Mouse (Mus musculus) olfactory bulb, adult 2 months (tissue): Measurements from ENCODE around the gene Prickle3. TPM values are rescaled to one million over a fixed set of nuclear protein-coding genes. Genes with fewer than 3 reads are reported as not detected.

Experiments used
- H3K27ac ChIP-seq: fragments of 200-500 bp; 2 replicates; pipeline ENCODE4 v1.5.1; 2012; ENCODE audit warnings: low read depth, low read length; ENCODE audit not compliant: insufficient read depth
- H3K4me1 ChIP-seq: fragments of 200-500 bp; 2 replicates; pipeline ENCODE4 v1.6.1; 2012; ENCODE audit warnings: low read length; ENCODE audit not compliant: control insufficient read depth, insufficient read depth
- H3K4me3 ChIP-seq: fragments of 200-500 bp; 2 replicates; pipeline ENCODE4 v1.5.1; 2012; ENCODE audit warnings: mild to moderate bottlenecking, low read depth, low read length, moderate library complexity; ENCODE audit not compliant: insufficient read depth
- CTCF ChIP-seq: fragments of 200-500 bp; IDR thresholded peaks from 2 replicates; pipeline ENCODE4 v1.5.1; 2012; ENCODE audit warnings: low read depth, mild to moderate bottlenecking, low read length, moderate library complexity; ENCODE audit not compliant: insufficient read depth
- POLR2A ChIP-seq: fragments of 200-500 bp; IDR thresholded peaks from 2 replicates; pipeline ENCODE4 v1.6.1; 2012; ENCODE audit warnings: mild to moderate bottlenecking, low read depth, low read length, moderate library complexity; ENCODE audit not compliant: insufficient read depth
- WGBS: fragments of 180-500 bp; shearing (Covaris S2); methylation state at CpG from one replicate; pipeline ENCODE4 v1.1.7; 2018; 5-methylcytosine and 5-hydroxymethylcytosine counted together
- polyA plus RNA-seq: library from polyadenylated mRNA; stranded (reverse); fragments of >200 nt; gene quantifications from 2 replicates; pipeline ENCODE4 v1.2.4, GENCODE M21; 2012; ENCODE audit warnings: low replicate concordance; ENCODE audit not compliant: missing spikeins, insufficient read depth, insufficient read length

Prickle3 gene
- polyA plus RNA-seq, 1 experiment = not detected

- peaks cover 23% of the 10 kb centered on the region for H3K4me1 ChIP-seq
- WGBS = 13% methylated on average over 5 of the region's 5 CpGs
- no peak overlapping the region for H3K4me3 ChIP-seq
- no peak overlapping the region for H3K27ac ChIP-seq
- TF ChIP-seq POLR2A (no peak), CTCF (no peak)
These were observed 11.7 kb upstream of the Prickle3 start for GRCm38 (mm10) chrX:7645349-7645748.

- WGBS = 19% methylated on average over 25 of the region's 25 CpGs
- peak overlapping the region; percentile 73 for H3K27ac ChIP-seq
- peak overlapping the region; percentile 45 for H3K4me3 ChIP-seq
- H3K4me1 ChIP-seq = peaks cover 15% of the 10 kb centered on the region
- TF ChIP-seq POLR2A (0 out of 2 replicates have a peak, but pooled peaks have one; percentile 23), CTCF (no peak)
These were observed 8.3 kb upstream of the Prickle3 start for GRCm38 (mm10) chrX:7648671-7649304.

DNA sequence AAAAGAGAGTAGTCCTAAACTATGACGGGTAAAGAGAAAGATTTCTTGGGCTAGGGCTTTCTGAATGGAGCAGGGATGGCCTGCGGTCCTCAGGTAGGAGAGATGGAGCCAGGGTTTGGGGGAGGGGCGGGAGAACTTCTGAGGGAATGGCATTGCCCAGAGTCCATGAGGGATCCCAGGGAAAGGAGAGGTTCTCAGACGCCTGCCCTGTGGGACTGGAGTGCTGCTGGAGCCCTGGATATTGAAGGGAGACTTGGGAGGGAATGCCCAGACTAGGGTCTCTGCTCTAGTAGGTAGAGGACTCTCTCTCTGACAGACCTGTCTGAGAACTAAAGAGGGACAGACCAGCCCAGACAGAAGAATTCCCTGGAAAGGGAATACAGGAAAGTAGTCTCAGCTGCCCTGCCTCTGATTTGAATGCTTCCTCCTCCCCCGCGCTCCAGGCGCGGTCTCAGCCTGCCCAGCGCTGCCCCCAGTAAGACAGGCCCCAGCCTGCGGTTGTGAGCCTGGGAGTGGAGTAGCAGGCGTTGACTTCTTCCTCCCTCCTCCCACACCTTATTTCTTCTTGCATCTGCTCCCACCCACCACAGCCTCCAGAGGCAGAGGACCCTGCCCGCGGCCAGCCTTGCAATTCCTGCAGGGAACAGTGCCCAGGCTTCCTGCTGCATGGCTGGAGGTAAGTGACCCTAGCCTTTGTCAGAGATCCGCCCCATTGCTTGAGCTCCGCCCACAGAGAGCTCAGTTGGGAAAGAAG, 1.1 kb downstream of the Prickle3 start:
- Histone ChIP-seq H3K4me1 (peaks cover 15% of the 10 kb centered on the region), H3K27ac (no peak overlapping the region), H3K4me3 (no peak overlapping the region)
- 39% methylated on average over 15 of the region's 15 CpGs for WGBS
- TF ChIP-seq POLR2A (no peak), CTCF (no peak)

DNA sequence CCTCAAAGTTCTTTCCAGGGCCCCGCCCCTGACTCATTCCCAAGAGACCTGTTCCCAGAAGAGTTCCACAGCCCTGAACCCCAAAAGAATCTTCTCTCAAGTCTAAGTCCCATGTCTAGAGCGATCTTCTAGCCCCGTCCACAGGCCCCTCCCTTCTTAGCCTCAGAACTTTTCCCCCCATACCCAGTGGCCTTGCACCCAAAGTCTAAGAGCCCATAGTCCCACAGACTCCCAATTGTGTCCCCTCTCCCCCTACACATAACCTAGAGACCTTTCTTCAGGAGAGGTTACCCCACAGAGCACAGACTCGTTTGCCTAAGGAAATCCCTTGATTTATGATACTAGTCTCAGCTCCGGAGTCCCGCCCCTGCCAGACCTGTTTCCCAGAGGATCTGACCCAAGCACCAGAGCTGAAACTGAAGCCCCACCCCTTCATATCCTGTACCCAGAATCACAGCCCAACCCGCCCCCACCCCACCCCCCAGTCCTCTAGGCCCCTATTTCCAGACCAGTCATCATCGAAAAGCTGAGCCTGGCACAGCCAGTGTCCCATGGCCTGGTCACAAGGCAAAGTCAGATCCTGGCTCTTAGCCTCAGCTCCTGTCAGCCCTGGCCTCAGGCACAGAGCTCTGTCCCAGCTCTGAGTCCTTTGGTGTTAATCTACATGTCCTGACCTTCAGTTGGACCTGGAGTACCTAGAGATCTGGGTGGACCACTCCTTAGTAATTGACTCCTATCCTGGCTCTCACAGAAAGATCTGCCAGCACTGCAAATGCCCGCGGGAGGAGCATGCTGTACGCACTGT, 1.9 kb downstream of the Prickle3 start:
- no peak overlapping the region for H3K4me3 ChIP-seq
- H3K4me1 ChIP-seq = peaks cover 15% of the 10 kb centered on the region
- no peak for TF ChIP-seq POLR2A
- no peak for TF ChIP-seq CTCF
- 73% methylated on average over 11 of the region's 11 CpGs for WGBS
- no peak overlapping the region for H3K27ac ChIP-seq

GRCm38 (mm10) chrX:7661086-7661485, 4.0 kb downstream of the Prickle3 start:
- 81% methylated on average over 4 of the region's 4 CpGs for WGBS
- Histone ChIP-seq H3K27ac (no peak overlapping the region), H3K4me3 (no peak overlapping the region), H3K4me1 (peaks cover 15% of the 10 kb centered on the region)
- no peak for TF ChIP-seq CTCF
- no peak for TF ChIP-seq POLR2A

DNA sequence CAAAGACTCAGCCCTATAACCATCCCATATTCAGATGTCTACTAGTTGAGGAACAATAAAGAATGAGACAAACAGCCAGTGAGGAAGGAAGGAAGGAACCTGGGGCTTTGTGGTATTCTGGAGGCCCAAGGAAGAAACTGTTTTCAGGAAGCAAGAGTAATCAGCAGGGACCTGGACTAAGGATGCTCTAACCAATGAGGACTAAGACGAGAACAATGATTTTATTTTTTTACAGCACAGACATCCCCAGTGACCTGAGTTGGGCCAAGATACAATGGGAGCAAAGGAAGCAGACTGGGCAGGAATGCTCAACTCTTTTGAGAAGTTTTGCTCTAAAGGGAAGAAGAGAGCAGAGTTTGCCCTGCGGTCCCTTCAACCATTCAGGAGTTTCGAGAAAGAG, 5.9 kb downstream of the Prickle3 start:
- no peak overlapping the region for H3K27ac ChIP-seq

GRCm38 (mm10) chrX:7664791-7665190, 7.7 kb downstream of the Prickle3 start:
- no peak overlapping the region for H3K4me3 ChIP-seq
- WGBS = 84% methylated on average over 11 of the region's 11 CpGs
- no peak for TF ChIP-seq CTCF
- TF ChIP-seq POLR2A = no peak

More for the DNA sequence above, 5.9 kb downstream of the Prickle3 start:
- 84% methylated on average over 3 of the region's 3 CpGs for WGBS
- Histone ChIP-seq H3K4me3 (no peak overlapping the region), H3K4me1 (peaks cover 9% of the 10 kb centered on the region)
- TF ChIP-seq CTCF = no peak
- TF ChIP-seq POLR2A = no peak

DNA sequence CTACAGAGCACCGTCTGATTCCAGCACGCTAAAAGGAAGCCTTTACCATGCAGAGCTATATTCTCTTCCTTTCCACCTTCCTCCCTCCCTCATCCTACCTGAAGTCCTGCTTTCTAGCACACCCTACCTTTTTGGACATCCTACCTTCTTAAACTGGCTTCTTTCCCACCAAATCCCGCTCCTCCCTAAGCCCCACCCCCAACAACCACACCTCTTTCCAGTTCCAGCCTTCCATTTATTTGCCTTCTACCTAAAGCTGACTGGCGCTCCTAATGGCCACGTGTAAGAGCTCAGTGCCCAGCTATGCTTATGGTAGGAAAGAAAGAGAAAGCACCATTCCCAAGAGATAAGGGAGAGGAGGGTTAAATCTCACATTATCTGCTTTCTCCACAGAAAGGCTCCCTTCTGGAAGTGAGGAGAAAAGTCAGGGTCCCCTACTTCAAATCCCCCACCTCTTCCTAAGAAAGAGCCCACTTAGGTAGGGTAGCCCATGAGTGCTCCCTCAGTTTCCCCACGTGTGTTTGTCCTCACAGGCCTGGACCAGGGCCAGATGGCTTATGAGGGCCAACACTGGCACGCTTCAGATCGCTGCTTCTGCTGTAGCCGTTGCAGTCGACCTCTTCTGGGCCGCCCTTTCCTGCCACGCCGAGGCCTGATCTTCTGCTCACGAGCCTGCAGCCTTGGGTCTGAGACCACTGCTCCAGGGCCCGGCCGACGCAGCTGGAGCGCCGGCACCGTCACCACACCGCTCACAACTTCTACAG, 8.9 kb downstream of the Prickle3 start:
- WGBS = 79% methylated on average over 21 of the region's 21 CpGs
- TF ChIP-seq CTCF = no peak
- TF ChIP-seq POLR2A = no peak
- no peak overlapping the region for H3K4me3 ChIP-seq
- no peak overlapping the region for H3K27ac ChIP-seq
- peaks cover 4% of the 10 kb centered on the region for H3K4me1 ChIP-seq

More at GRCm38 (mm10) chrX:7664791-7665190, 7.7 kb downstream of the Prickle3 start:
- Histone ChIP-seq H3K4me1 (no peaks in the 10 kb centered on the region), H3K27ac (no peak overlapping the region)
